Mouse (Mus musculus): ENCODE data around the gene Rag1. TPM values are rescaled to one million over a fixed set of nuclear protein-coding genes. Genes with fewer than 3 reads are reported as not detected.

The Rag1 gene
- polyA plus RNA-seq, 1 experiment from 2014 or later, result not detected

DNA sequence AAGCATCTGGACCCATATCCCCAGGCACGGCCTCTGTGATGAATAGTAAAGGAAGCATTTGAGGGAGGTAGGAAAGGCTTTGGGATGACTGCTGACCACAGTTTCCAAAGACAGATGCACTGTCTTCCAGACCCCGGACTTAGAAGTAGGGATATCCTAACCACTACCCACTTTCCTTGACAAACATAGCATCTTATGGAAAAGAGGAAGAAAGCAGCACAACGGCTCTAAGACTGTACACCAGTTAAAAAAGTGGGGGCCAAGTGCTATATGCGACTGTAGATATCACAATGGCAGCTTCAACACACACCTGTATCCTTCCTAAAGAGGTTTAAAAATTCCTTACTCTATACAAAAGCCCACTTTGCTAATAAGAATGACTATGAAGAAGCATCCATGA, 30.9 kb downstream of the Rag1 start:
- no peak overlapping the region for H3K9ac ChIP-seq (ENCODE audit: low read length)
- H3K4me2 ChIP-seq (ENCODE audit: low read length), result no peak overlapping the region
- H3K27ac ChIP-seq (replicated peaks in 1 of 2; ENCODE audit: control insufficient read depth in 1 of 2, insufficient read depth in 1 of 2, low read depth in 2 of 2, low read length in 2 of 2), result no peak overlapping the region
- H3K27me3 ChIP-seq (ENCODE audit: control insufficient read depth, insufficient read depth, low read length), result no peaks in the 10 kb centered on the region
- no peak for ATAC-seq (ENCODE audit: insufficient number of reproducible peaks, insufficient read depth, low FRiP score, low read depth)
- peaks cover 0 to 4% of the 10 kb centered on the region in 2 experiments; a peak in 1 of 4 replicates for H3K4me1 ChIP-seq (ENCODE audit: control insufficient read depth in 2 of 2, insufficient read depth in 2 of 2, low read length in 2 of 2)
- H3K9me3 ChIP-seq (ENCODE audit: control insufficient read depth, low read length), result no peaks in the 10 kb centered on the region
- H3K36me3 ChIP-seq (ENCODE audit: control insufficient read depth, insufficient read depth, low read length), result no peaks in the 10 kb centered on the region
- H3K4me3 ChIP-seq (ENCODE audit: control insufficient read depth in 1 of 2, insufficient read depth in 1 of 2, low read depth in 1 of 2, low read length in 2 of 2), result no peak overlapping the region
- WGBS, result 86% methylated on average over 4 of the region's 4 CpGs

GRCm38 (mm10) chr2:101615464-101616305, 33.6 kb downstream of the Rag1 start:
- H3K9ac ChIP-seq (ENCODE audit: low read length), result no peak overlapping the region
- no peak overlapping the region for H3K4me2 ChIP-seq (ENCODE audit: low read length)
- H3K4me1 ChIP-seq (ENCODE audit: control insufficient read depth in 2 of 2, insufficient read depth in 2 of 2, low read length in 2 of 2), result peaks cover 0 to 4% of the 10 kb centered on the region in 2 experiments; a peak in 2 of 4 replicates
- no peaks in the 10 kb centered on the region for H3K27me3 ChIP-seq (ENCODE audit: control insufficient read depth, insufficient read depth, low read length)
- H3K36me3 ChIP-seq (ENCODE audit: control insufficient read depth, insufficient read depth, low read length), result no peaks in the 10 kb centered on the region
- no peak overlapping the region for H3K4me3 ChIP-seq (ENCODE audit: control insufficient read depth in 1 of 2, insufficient read depth in 1 of 2, low read depth in 1 of 2, low read length in 2 of 2)
- no peak for ATAC-seq (ENCODE audit: insufficient number of reproducible peaks, insufficient read depth, low FRiP score, low read depth)
- H3K27ac ChIP-seq (replicated peaks in 1 of 2; ENCODE audit: control insufficient read depth in 1 of 2, insufficient read depth in 1 of 2, low read depth in 2 of 2, low read length in 2 of 2), result no peak overlapping the region
- WGBS, result 41% methylated on average over 10 of the region's 10 CpGs
- H3K9me3 ChIP-seq (ENCODE audit: control insufficient read depth, low read length), result no peaks in the 10 kb centered on the region

GRCm38 (mm10) chr2:101610861-101611260, 38.4 kb downstream of the Rag1 start:
- 88% methylated on average over 3 of the region's 3 CpGs for WGBS
- no peak for ATAC-seq (ENCODE audit: insufficient number of reproducible peaks, insufficient read depth, low FRiP score, low read depth)
- no peak overlapping the region for H3K27ac ChIP-seq (replicated peaks in 1 of 2; ENCODE audit: control insufficient read depth in 1 of 2, insufficient read depth in 1 of 2, low read depth in 2 of 2, low read length in 2 of 2)
- no peak overlapping the region for H3K9ac ChIP-seq (ENCODE audit: low read length)
- H3K36me3 ChIP-seq (ENCODE audit: control insufficient read depth, insufficient read depth, low read length), result no peaks in the 10 kb centered on the region
- no peaks in the 10 kb centered on the region for H3K27me3 ChIP-seq (ENCODE audit: control insufficient read depth, insufficient read depth, low read length)
- H3K4me1 ChIP-seq (ENCODE audit: control insufficient read depth in 2 of 2, insufficient read depth in 2 of 2, low read length in 2 of 2), result peaks cover 0 to 7% of the 10 kb centered on the region in 2 experiments; a peak in 2 of 4 replicates
- H3K9me3 ChIP-seq (ENCODE audit: control insufficient read depth, low read length), result no peaks in the 10 kb centered on the region
- H3K4me2 ChIP-seq (ENCODE audit: low read length), result no peak overlapping the region
- H3K4me3 ChIP-seq (ENCODE audit: control insufficient read depth in 1 of 2, insufficient read depth in 1 of 2, low read depth in 1 of 2, low read length in 2 of 2), result no peak overlapping the region

GRCm38 (mm10) chr2:101608232-101608894, 40.9 kb downstream of the Rag1 start:
- Histone ChIP-seq H3K9me3 (ENCODE audit: control insufficient read depth, low read length) (no peaks in the 10 kb centered on the region), H3K4me3 (ENCODE audit: control insufficient read depth in 1 of 2, insufficient read depth in 1 of 2, low read depth in 1 of 2, low read length in 2 of 2) (no peak overlapping the region), H3K9ac (ENCODE audit: low read length) (no peak overlapping the region), H3K4me1 (ENCODE audit: control insufficient read depth in 2 of 2, insufficient read depth in 2 of 2, low read length in 2 of 2) (peaks cover 0 to 3% of the 10 kb centered on the region in 2 experiments; a peak in 1 of 4 replicates), H3K27ac (replicated peaks in 1 of 2; ENCODE audit: control insufficient read depth in 1 of 2, insufficient read depth in 1 of 2, low read depth in 2 of 2, low read length in 2 of 2) (0 out of 4 replicates have a peak overlapping the region, but pooled peaks of 1 of the 2 experiments have one; percentile 27), H3K27me3 (ENCODE audit: control insufficient read depth, insufficient read depth, low read length) (no peaks in the 10 kb centered on the region), H3K36me3 (ENCODE audit: control insufficient read depth, insufficient read depth, low read length) (no peaks in the 10 kb centered on the region), H3K4me2 (ENCODE audit: low read length) (peak overlapping the region; percentile 19)
- peak; percentile 64; the same call in 1 of the 2 replicates for ATAC-seq (ENCODE audit: insufficient number of reproducible peaks, insufficient read depth, low FRiP score, low read depth)
- WGBS, result 14% methylated on average over 7 of the region's 7 CpGs

- Histone ChIP-seq H3K9me3 (ENCODE audit: control insufficient read depth, low read length) (0 out of 2 replicates have a peak, but pooled peaks cover 5% of the 10 kb centered on the region), H3K4me1 (ENCODE audit: control insufficient read depth in 2 of 2, insufficient read depth in 2 of 2, low read length in 2 of 2) (peaks cover 0 to 3% of the 10 kb centered on the region in 2 experiments; a peak in 1 of 4 replicates), H3K4me2 (ENCODE audit: low read length) (no peak overlapping the region), H3K27ac (replicated peaks in 1 of 2; ENCODE audit: control insufficient read depth in 1 of 2, insufficient read depth in 1 of 2, low read depth in 2 of 2, low read length in 2 of 2) (no peak overlapping the region), H3K36me3 (ENCODE audit: control insufficient read depth, insufficient read depth, low read length) (no peaks in the 10 kb centered on the region), H3K4me3 (ENCODE audit: control insufficient read depth in 1 of 2, insufficient read depth in 1 of 2, low read depth in 1 of 2, low read length in 2 of 2) (no peak overlapping the region), H3K27me3 (ENCODE audit: control insufficient read depth, insufficient read depth, low read length) (no peaks in the 10 kb centered on the region), H3K9ac (ENCODE audit: low read length) (no peak overlapping the region)
- 89% methylated on average over 1 of the region's 1 CpGs for WGBS
- ATAC-seq (ENCODE audit: insufficient number of reproducible peaks, insufficient read depth, low FRiP score, low read depth), result no peak
Observed at GRCm38 (mm10) chr2:101603099-101603498, 46.2 kb downstream of the Rag1 start.

GRCm38 (mm10) chr2:101600703-101601102, 48.6 kb downstream of the Rag1 start:
- H3K4me1 ChIP-seq (ENCODE audit: control insufficient read depth in 2 of 2, insufficient read depth in 2 of 2, low read length in 2 of 2), result peaks cover 0 to 3% of the 10 kb centered on the region in 2 experiments; a peak in 1 of 4 replicates
- no peak overlapping the region for H3K4me2 ChIP-seq (ENCODE audit: low read length)
- H3K27me3 ChIP-seq (ENCODE audit: control insufficient read depth, insufficient read depth, low read length), result no peaks in the 10 kb centered on the region
- H3K36me3 ChIP-seq (ENCODE audit: control insufficient read depth, insufficient read depth, low read length), result no peaks in the 10 kb centered on the region
- no peak overlapping the region for H3K27ac ChIP-seq (replicated peaks in 1 of 2; ENCODE audit: control insufficient read depth in 1 of 2, insufficient read depth in 1 of 2, low read depth in 2 of 2, low read length in 2 of 2)
- ATAC-seq (ENCODE audit: insufficient number of reproducible peaks, insufficient read depth, low FRiP score, low read depth), result no peak
- H3K9ac ChIP-seq (ENCODE audit: low read length), result no peak overlapping the region
- WGBS, result 47% methylated on average over 8 of the region's 8 CpGs
- 0 out of 2 replicates have a peak, but pooled peaks cover 5% of the 10 kb centered on the region for H3K9me3 ChIP-seq (ENCODE audit: control insufficient read depth, low read length)
- no peak overlapping the region for H3K4me3 ChIP-seq (ENCODE audit: control insufficient read depth in 1 of 2, insufficient read depth in 1 of 2, low read depth in 1 of 2, low read length in 2 of 2)

- H3K9ac ChIP-seq (ENCODE audit: low read length), result no peak overlapping the region
- no peak overlapping the region for H3K27ac ChIP-seq (replicated peaks in 1 of 2; ENCODE audit: control insufficient read depth in 1 of 2, insufficient read depth in 1 of 2, low read depth in 2 of 2, low read length in 2 of 2)
- WGBS, result 75% methylated on average over 13 of the region's 13 CpGs
- H3K9me3 ChIP-seq (ENCODE audit: control insufficient read depth, low read length), result 0 out of 2 replicates have a peak, but pooled peaks cover 5% of the 10 kb centered on the region
- H3K4me3 ChIP-seq (ENCODE audit: control insufficient read depth in 1 of 2, insufficient read depth in 1 of 2, low read depth in 1 of 2, low read length in 2 of 2), result no peak overlapping the region
- H3K27me3 ChIP-seq (ENCODE audit: control insufficient read depth, insufficient read depth, low read length), result no peaks in the 10 kb centered on the region
- H3K4me1 ChIP-seq (ENCODE audit: control insufficient read depth in 2 of 2, insufficient read depth in 2 of 2, low read length in 2 of 2), result peaks cover 0 to 3% of the 10 kb centered on the region in 2 experiments; a peak in 1 of 4 replicates
- H3K4me2 ChIP-seq (ENCODE audit: low read length), result no peak overlapping the region
- ATAC-seq (ENCODE audit: insufficient number of reproducible peaks, insufficient read depth, low FRiP score, low read depth), result no peak
- no peaks in the 10 kb centered on the region for H3K36me3 ChIP-seq (ENCODE audit: control insufficient read depth, insufficient read depth, low read length)
Observed at GRCm38 (mm10) chr2:101598190-101599181, 50.8 kb downstream of the Rag1 start.

Measured in heart, embryonic 14.5 days (tissue).